In the genomic region with DNA sequence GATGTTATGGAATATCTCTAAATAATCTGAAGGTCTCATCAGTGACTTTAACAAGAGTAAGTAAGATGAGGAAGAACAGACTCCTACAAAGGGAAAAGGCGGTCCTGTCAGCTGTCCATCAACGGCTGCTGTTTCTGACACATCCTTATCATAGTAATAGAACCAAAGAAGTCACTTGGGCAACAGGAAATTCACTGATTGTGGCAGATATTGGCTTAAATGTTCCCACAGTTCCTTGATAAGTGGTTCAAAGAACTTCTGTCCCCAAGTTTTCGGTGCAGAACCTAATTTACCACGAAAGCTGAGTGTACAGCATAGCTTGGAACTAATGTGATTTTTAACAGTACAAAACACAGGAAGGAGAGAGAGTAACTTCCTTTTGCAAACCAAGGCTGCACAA, we compare ENCODE assay signal across 28 mouse cellular contexts.
A peak's percentile ranks its signal among the peaks of the same experiment; 100 is the strongest.
DNase-seq lines count a peak whose midpoint lies in the region; ATAC-seq and TF ChIP-seq lines count a peak whose summit lies in the region.
"Had no signal": no experiment of that assay in that cellular context is flagged by ENCODE, and none has a peak within 500 bp of the region (broad histone marks: within the 10 kb centered on the region; RNA-seq: fewer than 3 reads in every experiment).

No protein-coding gene starts in this region.

- peak; percentile 76 for DNase-seq in heart, adult 11 months
- no peak for DNase-seq in heart, postnatal 4 days
- no peak for DNase-seq in heart, embryonic 10.5 days (ENCODE audit: low spot score)
- DNase-seq in lung, postnatal 0 days (ENCODE audit: low spot score) = no peak
- DNase-seq in spleen, postnatal 4 days (ENCODE audit: low spot score in 2 of 2) = no peak
- DNase-seq: adrenal gland, adult 2 months; adrenal gland, postnatal 14 days; cerebellum, adult 11-12 months; cerebellum, adult 8-10 months; cerebellum, postnatal 10 days; cerebellum, postnatal 36 days; embryo, embryonic 11 days; gastrocnemius, postnatal 10 days; heart, adult 18-20 months; heart, postnatal 36 days; kidney, adult 11 months had no signal

- TF ChIP-seq CTCF in lung, postnatal 0 days (IDR thresholded peaks at IDR 0.05) = no peak

- ATAC-seq in heart, embryonic 13.5 days (ENCODE audit: extremely low read depth, insufficient number of reproducible peaks, low FRiP score, low TSS enrichment) = no peak
- no peak for ATAC-seq in lung, embryonic 16.5 days (ENCODE audit: low read depth)
- no peak for ATAC-seq in lung, postnatal 0 days
- ATAC-seq: CD4-positive, CD25-positive, alpha-beta regulatory T cell, adult 4 months; forebrain, embryonic 15.5 days; hindbrain, postnatal 0 days; inflammation-experienced regulatory T-cells, adult 6 months had no signal

- 26% methylated on average over 4 of the region's 4 CpGs for WGBS in heart, embryonic 13.5 days
- WGBS in heart, embryonic 10.5 days = 15% methylated on average over 4 of the region's 4 CpGs
- 59% methylated on average over 4 of the region's 4 CpGs for WGBS in lung, embryonic 16.5 days
- WGBS in lung, postnatal 0 days = 64% methylated on average over 4 of the region's 4 CpGs

- no peaks in the 10 kb centered on the region for H3K9me3 ChIP-seq in heart, embryonic 13.5 days
- H3K9me3 ChIP-seq in heart, embryonic 10.5 days = no peaks in the 10 kb centered on the region
- no peaks in the 10 kb centered on the region for H3K9me3 ChIP-seq in lung, embryonic 16.5 days (ENCODE audit: control insufficient read depth, low read length)
- no peaks in the 10 kb centered on the region for H3K9me3 ChIP-seq in lung, postnatal 0 days (ENCODE audit: low read length)
- H3K9me3 ChIP-seq: embryonic facial prominence, embryonic 10.5 days; embryonic facial prominence, embryonic 13.5 days; forebrain, embryonic 12.5 days; forebrain, embryonic 15.5 days; heart, embryonic 12.5 days had no signal

- no peak for TF ChIP-seq EP300 in lung, postnatal 0 days (IDR thresholded peaks at IDR 0.05)

- no peak overlapping the region for H3K4me3 ChIP-seq in heart, embryonic 13.5 days
- no peak overlapping the region for H3K4me3 ChIP-seq in heart, embryonic 10.5 days
- no peak overlapping the region for H3K4me3 ChIP-seq in lung, embryonic 16.5 days (ENCODE audit: low read length)
- no peak overlapping the region for H3K4me3 ChIP-seq in lung, postnatal 0 days (ENCODE audit: low read depth, low read length)
- H3K4me3 ChIP-seq: embryonic facial prominence, embryonic 10.5 days; embryonic facial prominence, embryonic 13.5 days; erythroblast, embryonic 14.5 days; forebrain, embryonic 12.5 days; forebrain, embryonic 15.5 days; heart, embryonic 12.5 days had no signal

- peaks cover 72% of the 10 kb centered on the region for H3K4me1 ChIP-seq in heart, embryonic 13.5 days
- H3K4me1 ChIP-seq in heart, embryonic 10.5 days = peaks cover 29% of the 10 kb centered on the region
- peaks cover 29% of the 10 kb centered on the region for H3K4me1 ChIP-seq in lung, embryonic 16.5 days (replicated peaks; ENCODE audit: control insufficient read depth, insufficient read depth, low read length)
- H3K4me1 ChIP-seq in lung, postnatal 0 days (ENCODE audit: insufficient read depth, low read depth, low read length) = peaks cover 7% of the 10 kb centered on the region; the same call in 1 of the 2 replicates

- 0 out of 2 replicates have a peak overlapping the region, but pooled peaks have one; percentile 43 for H3K27ac ChIP-seq in heart, embryonic 13.5 days (replicated peaks)
- no peak overlapping the region for H3K27ac ChIP-seq in heart, embryonic 10.5 days
- peak overlapping the region; percentile 32; the same call in 1 of the 2 replicates for H3K27ac ChIP-seq in lung, embryonic 16.5 days (ENCODE audit: low read length)
- H3K27ac ChIP-seq in lung, postnatal 0 days (ENCODE audit: low read length) = no peak overlapping the region
- H3K27ac ChIP-seq: embryonic facial prominence, embryonic 10.5 days; embryonic facial prominence, embryonic 13.5 days; forebrain, embryonic 12.5 days; forebrain, embryonic 15.5 days; hindbrain, embryonic 14.5 days; hindbrain, postnatal 0 days had no signal

- H3K36me3 ChIP-seq in heart, embryonic 13.5 days = peaks cover 3% of the 10 kb centered on the region
- H3K36me3 ChIP-seq in heart, embryonic 10.5 days = no peaks in the 10 kb centered on the region
- no peaks in the 10 kb centered on the region for H3K36me3 ChIP-seq in lung, embryonic 16.5 days (ENCODE audit: control insufficient read depth, insufficient read depth, low read length)
- H3K36me3 ChIP-seq in lung, postnatal 0 days (ENCODE audit: insufficient read depth, low read length) = no peaks in the 10 kb centered on the region
- H3K36me3 ChIP-seq: embryonic facial prominence, embryonic 10.5 days; forebrain, embryonic 12.5 days; forebrain, embryonic 15.5 days had no signal

- no peak overlapping the region for H3K9ac ChIP-seq in heart, embryonic 13.5 days
- no peak overlapping the region for H3K9ac ChIP-seq in lung, embryonic 16.5 days (ENCODE audit: low read length)
- no peak overlapping the region for H3K9ac ChIP-seq in lung, postnatal 0 days (replicated peaks; ENCODE audit: low read depth)
- H3K9ac ChIP-seq: embryonic facial prominence, embryonic 13.5 days; forebrain, embryonic 12.5 days; forebrain, embryonic 15.5 days; heart, embryonic 12.5 days; hindbrain, embryonic 14.5 days had no signal

- H3K27me3 ChIP-seq in heart, embryonic 13.5 days (replicated peaks) = no peaks in the 10 kb centered on the region
- H3K27me3 ChIP-seq in heart, embryonic 10.5 days (ENCODE audit: insufficient read depth, poor library complexity, severe bottlenecking) = no peaks in the 10 kb centered on the region
- H3K27me3 ChIP-seq in lung, embryonic 16.5 days (ENCODE audit: control insufficient read depth, insufficient read depth, low read depth, low read length) = no peaks in the 10 kb centered on the region
- H3K27me3 ChIP-seq in lung, postnatal 0 days (replicated peaks; ENCODE audit: insufficient read depth, low read length) = no peaks in the 10 kb centered on the region
- H3K27me3 ChIP-seq: embryonic facial prominence, embryonic 13.5 days; forebrain, embryonic 12.5 days; forebrain, embryonic 15.5 days; heart, embryonic 12.5 days had no signal

- no peak overlapping the region for H3K4me2 ChIP-seq in heart, embryonic 13.5 days
- H3K4me2 ChIP-seq in lung, embryonic 16.5 days (ENCODE audit: low read depth, low read length) = no peak overlapping the region
- no peak overlapping the region for H3K4me2 ChIP-seq in lung, postnatal 0 days (replicated peaks; ENCODE audit: low read depth, low read length)
- H3K4me2 ChIP-seq: embryonic facial prominence, embryonic 13.5 days; forebrain, embryonic 12.5 days; forebrain, embryonic 15.5 days; heart, embryonic 12.5 days; hindbrain, embryonic 14.5 days had no signal

Comparison
In these comparisons a context has a peak if more than half of its experiments do, and no peak if none do; other contexts are left out.
1. H3K27ac ChIP-seq: peak in heart, embryonic 13.5 days (single experiment) and lung, embryonic 16.5 days (single experiment); none in heart, embryonic 10.5 days (single experiment) and lung, postnatal 0 days (single experiment).